Mouse (Mus musculus): ENCODE results near the gene Gm21767. TPM values are rescaled to one million over a fixed set of nuclear protein-coding genes. Genes with fewer than 3 reads are reported as not detected.
"Not testable (repeated sequence)": the region's sequence is repeated elsewhere in the genome, so short reads cannot be mapped to it uniquely, and the experiment has no call there.

Gm21767 gene
- not detected in 2 replicates for polyA plus RNA-seq (2015; fragmentation: Nextera tagmentation; extraction: Ambion mirVana)

GRCm38 (mm10) chrY:13941438-13941837, at the start of gene Gm21767:
TSS of gene Gm21767 (plus strand) at chrY:13941738.
- not testable (repeated sequence) for H3K4me1 ChIP-seq; H3K9me3 ChIP-seq; H3K4me2 ChIP-seq; ATAC-seq (replicated peaks); H3K4me3 ChIP-seq; H3K9ac ChIP-seq; H3K27me3 ChIP-seq (replicated peaks); H3K36me3 ChIP-seq (replicated peaks); H3K27ac ChIP-seq
- no CpG with 5 or more reads among the region's 3 CpGs for WGBS
